Mouse (Mus musculus) myocyte (in vitro differentiated cells): ENCODE results near the gene Kif16b.

Experiments used
- CEBPB ChIP-seq: IDR thresholded peaks from 2 replicates; pipeline ENCODE4 v1.6.1; 2011; ENCODE audit warnings: mild to moderate bottlenecking, moderate library complexity; ENCODE audit not compliant: poor library complexity, insufficient read depth, severe bottlenecking
- E2F4 ChIP-seq: IDR thresholded peaks from one replicate; pipeline ENCODE4 v1.6.1; 2011; ENCODE audit warnings: mild to moderate bottlenecking, control low read depth, moderate library complexity; ENCODE audit not compliant: insufficient read depth
- MAX ChIP-seq: IDR thresholded peaks from one replicate; pipeline ENCODE4 v1.6.1; 2011; ENCODE audit warnings: low read depth, mild to moderate bottlenecking, control low read depth
- MYOD1 ChIP-seq, 3 experiments: IDR thresholded peaks; one replicate each; pipeline ENCODE4 v1.6.1; 2011; ENCODE audit warnings: control low read depth in 2 of 3, low read depth in 2 of 3, mild to moderate bottlenecking in 2 of 3, moderate library complexity in 1 of 3; ENCODE audit not compliant: insufficient read length in 2 of 3, control insufficient read depth in 1 of 3
- MYOG ChIP-seq, 3 experiments: IDR thresholded peaks; one replicate each; pipeline ENCODE4 v1.6.1; 2011; ENCODE audit warnings: control low read depth in 2 of 3, low read depth in 2 of 3, mild to moderate bottlenecking in 2 of 3; ENCODE audit not compliant: insufficient read length in 2 of 3, control insufficient read depth in 1 of 3, insufficient read depth in 1 of 3
- POLR2A ChIP-seq: IDR thresholded peaks from one replicate; pipeline ENCODE4 v1.6.1; 2011; ENCODE audit warnings: low read depth, mild to moderate bottlenecking, control low read depth, moderate library complexity; ENCODE audit not compliant: insufficient read length
- POLR2AphosphoS2 ChIP-seq: IDR thresholded peaks from one replicate; pipeline ENCODE4 v1.6.1; 2011; ENCODE audit warnings: low read depth, control low read depth; ENCODE audit not compliant: insufficient read length
- SRF ChIP-seq: IDR thresholded peaks from one replicate; pipeline ENCODE4 v1.6.1; 2011; ENCODE audit warnings: low read depth; ENCODE audit not compliant: control insufficient read depth, insufficient read length
- TCF12 ChIP-seq: IDR thresholded peaks from one replicate; pipeline ENCODE4 v1.6.1; 2011; ENCODE audit warnings: mild to moderate bottlenecking, control low read depth; ENCODE audit not compliant: poor library complexity, insufficient read depth, severe bottlenecking
- TCF3 ChIP-seq: IDR thresholded peaks from one replicate; pipeline ENCODE4 v1.6.1; 2011; ENCODE audit warnings: low read depth, control low read depth; ENCODE audit not compliant: insufficient read length
- USF1 ChIP-seq: IDR thresholded peaks from one replicate; pipeline ENCODE4 v1.6.1; 2011; ENCODE audit warnings: low read depth, mild to moderate bottlenecking, control low read depth, moderate library complexity

DNA sequence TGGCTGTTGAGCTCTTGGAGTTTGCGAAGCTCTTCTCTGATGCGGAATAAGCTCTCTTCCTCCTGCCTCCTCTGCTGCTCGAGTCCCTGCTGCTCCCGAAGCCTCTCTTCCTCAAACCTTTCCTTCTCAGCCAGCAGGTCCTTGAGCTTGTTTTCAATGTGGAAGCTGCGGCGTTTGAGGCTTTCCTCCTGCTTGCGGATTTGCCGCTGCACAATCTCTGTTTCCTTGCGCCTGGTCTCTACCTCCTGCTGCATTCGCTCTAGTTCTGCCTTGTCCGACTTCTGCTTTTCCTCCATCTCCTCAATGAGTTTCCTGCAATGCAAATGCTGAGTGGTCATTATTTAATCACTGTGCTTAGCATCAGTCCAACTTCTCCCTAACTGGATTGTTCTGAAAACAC, 188.6 kb downstream of the Kif16b start:
- no peak for TF ChIP-seq USF1
- TF ChIP-seq POLR2A = no peak
- no peak for TF ChIP-seq SRF
- no peak for TF ChIP-seq E2F4
- no peak for TF ChIP-seq POLR2AphosphoS2
- no peak for TF ChIP-seq CEBPB
- TF ChIP-seq MAX = no peak
- TF ChIP-seq TCF3 = no peak
- TF ChIP-seq MYOG (IDR thresholded peaks at IDR 0.05; ENCODE audit: control insufficient read depth in 1 of 3, insufficient read depth in 1 of 3, insufficient read length in 2 of 3, low read depth in 2 of 3) = no peak
- TF ChIP-seq TCF12 = no peak
- TF ChIP-seq MYOD1 (IDR thresholded peaks at IDR 0.05; ENCODE audit: control insufficient read depth in 1 of 3, insufficient read length in 2 of 3, low read depth in 2 of 3) = no peak
